Mouse (Mus musculus) C3H10T1/2 (cell line): ENCODE results near the gene Dcbld1. TPM values are rescaled to one million over a fixed set of nuclear protein-coding genes. Genes with fewer than 3 reads are reported as not detected.

Experiments used
- polyA plus RNA-seq, 2 experiments: library from polyadenylated mRNA; unstranded; fragments of >200 nt; fragmentation: generic; extraction: Trizol; gene quantifications; one replicate each; pipeline ENCODE4 v1.2.1; 2012; ENCODE audit warnings: missing spikeins in 2 of 2

Gene Dcbld1
- polyA plus RNA-seq = 1 to 10 TPM; 2.4 to 5.2 TPM

GRCm38 (mm10) chr10:52233301-52233968 is at the start of gene Dcbld1:
Dcbld1 (plus strand) TSS chr10:52233619.

DNA sequence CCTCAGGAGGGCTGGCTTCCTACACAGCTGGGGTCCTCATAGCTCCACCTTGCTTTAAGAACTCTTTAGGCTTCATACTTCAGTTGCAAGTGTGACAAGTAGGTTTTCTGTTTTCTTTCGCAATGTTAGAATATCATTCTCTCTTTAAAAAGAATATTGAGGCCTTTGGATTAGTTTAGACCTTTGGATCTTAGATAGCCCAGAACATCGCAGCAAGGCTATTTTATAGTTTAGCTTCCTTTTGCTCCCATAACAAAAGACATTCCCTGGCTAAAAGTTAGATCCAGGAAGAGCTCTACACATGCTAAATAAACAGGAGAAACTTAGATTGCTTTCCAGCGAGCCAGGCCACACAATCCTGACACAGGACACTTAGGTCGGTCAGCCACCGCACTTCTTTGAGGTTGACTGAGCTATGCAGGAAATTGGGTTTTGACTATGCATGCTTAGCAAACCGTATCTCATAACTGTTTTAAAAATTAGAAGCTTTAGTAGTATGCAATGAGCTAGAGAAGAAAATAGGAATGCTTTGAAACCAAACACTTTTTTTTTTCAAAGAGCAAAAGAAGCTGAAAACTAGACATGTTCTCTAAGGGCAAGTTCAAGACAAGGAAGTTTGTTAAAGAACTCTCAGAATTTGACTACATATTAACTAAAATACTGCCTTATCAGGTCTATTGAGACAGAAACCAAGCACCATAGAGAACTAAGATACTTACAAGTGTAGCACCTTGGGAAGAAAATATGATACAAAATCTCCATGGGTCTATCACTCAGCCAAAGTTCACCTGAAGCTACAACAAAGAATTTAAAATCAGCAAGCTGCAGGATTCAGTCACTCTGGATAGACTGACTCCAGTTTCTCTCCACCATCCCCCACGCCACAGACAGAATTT is 38.2 kb upstream of the Dcbld1 start, which contains the start of gene Ros1:
Ros1 (minus strand) TSS at position 288 of the 896 bp plus-strand sequence.

GRCm38 (mm10) chr10:52358467-52358866 is 125.0 kb downstream of the Dcbld1 start, which contains the start of gene Gm26741:
Gm26741 (plus strand) TSS chr10:52358767.

Other genes starting within 250 kb of the Dcbld1 start
- gene Vgll2, start 211.1 kb upstream of the Dcbld1 start, polyA plus RNA-seq = not detected
- gene Ros1, start 38.4 kb upstream of the Dcbld1 start, polyA plus RNA-seq = not detected
- not detected for gene Gm26741, start 125.1 kb downstream of the Dcbld1 start, polyA plus RNA-seq
- 1 to 10 TPM in 1 of 2 experiments, under 1 TPM in 1; 0.41 to 4.9 TPM for gene Gopc, start 148.5 kb downstream of the Dcbld1 start, polyA plus RNA-seq
- gene Nepn, start 155.4 kb downstream of the Dcbld1 start, polyA plus RNA-seq = not detected
- 1 to 10 TPM; 4.6 to 9.7 TPM for gene Nus1, start 183.9 kb downstream of the Dcbld1 start, polyA plus RNA-seq